Mouse (Mus musculus) right cerebral cortex, adult 18-20 months (tissue): ENCODE data around the gene Otud7a.
"Not testable (repeated sequence)": the region's sequence is repeated elsewhere in the genome, so short reads cannot be mapped to it uniquely, and the experiment has no call there.

ENCODE experiments used
- DNase-seq: peaks from one replicate; pipeline ENCODE4 v3.0.0; 2022; ENCODE audit warnings: mixed read lengths

The Otud7a gene

GRCm38 (mm10) chr7:63559679-63560078 lies 115.1 kb downstream of the Otud7a start:
- DNase-seq, result no peak

DNA sequence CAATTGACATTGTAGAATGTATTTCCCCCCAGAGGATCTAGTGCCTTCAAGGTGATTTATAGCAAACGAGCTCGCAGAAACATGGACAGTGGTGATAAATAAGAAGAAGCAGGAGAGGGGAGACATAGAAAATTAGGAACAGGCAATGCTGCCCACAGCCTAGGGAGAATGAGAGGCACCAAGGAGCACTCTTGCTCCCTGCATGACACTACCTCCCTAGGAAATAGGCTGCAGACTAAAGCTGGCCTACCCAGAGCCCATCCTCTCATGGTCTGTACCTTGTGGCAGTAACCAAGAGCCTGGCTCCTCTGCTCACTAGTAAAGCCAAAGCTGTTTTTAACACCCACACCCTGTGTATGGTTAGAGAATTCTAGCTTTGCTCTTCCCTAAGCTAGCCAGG lies 138.8 kb downstream of the Otud7a start:
- DNase-seq, result no peak

- DNase-seq, result peak; percentile 31
These were observed 141.8 kb downstream of the Otud7a start for GRCm38 (mm10) chr7:63586184-63586870.

GRCm38 (mm10) chr7:63590305-63590704 lies 145.8 kb downstream of the Otud7a start:
- DNase-seq, result no peak

GRCm38 (mm10) chr7:63591322-63591721 lies 146.8 kb downstream of the Otud7a start:
- DNase-seq, result no peak

GRCm38 (mm10) chr7:63592061-63592460 lies 147.5 kb downstream of the Otud7a start:
- DNase-seq, result no peak

DNA sequence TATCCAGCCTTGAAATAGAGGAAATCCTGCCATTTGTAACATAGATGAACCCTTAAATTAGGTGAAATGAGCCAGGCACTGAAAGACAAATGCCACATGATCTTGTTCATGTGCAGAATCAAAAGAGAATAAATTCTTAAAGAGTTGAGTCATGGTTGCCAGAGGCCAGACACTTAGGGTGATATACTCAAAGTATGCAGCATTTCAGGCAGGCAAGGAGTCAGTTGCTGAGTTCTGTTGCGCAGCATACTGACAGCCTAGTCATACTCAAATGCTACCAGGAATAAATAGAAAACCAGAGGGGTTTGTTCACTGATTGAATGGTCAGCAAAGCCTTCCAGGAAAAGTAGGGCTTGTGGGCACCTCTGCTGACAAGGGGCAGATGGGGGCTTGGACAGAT lies 160.3 kb downstream of the Otud7a start:
- DNase-seq, result no peak

- no peak for DNase-seq
These were observed 172.5 kb downstream of the Otud7a start for GRCm38 (mm10) chr7:63617018-63617417.

DNA sequence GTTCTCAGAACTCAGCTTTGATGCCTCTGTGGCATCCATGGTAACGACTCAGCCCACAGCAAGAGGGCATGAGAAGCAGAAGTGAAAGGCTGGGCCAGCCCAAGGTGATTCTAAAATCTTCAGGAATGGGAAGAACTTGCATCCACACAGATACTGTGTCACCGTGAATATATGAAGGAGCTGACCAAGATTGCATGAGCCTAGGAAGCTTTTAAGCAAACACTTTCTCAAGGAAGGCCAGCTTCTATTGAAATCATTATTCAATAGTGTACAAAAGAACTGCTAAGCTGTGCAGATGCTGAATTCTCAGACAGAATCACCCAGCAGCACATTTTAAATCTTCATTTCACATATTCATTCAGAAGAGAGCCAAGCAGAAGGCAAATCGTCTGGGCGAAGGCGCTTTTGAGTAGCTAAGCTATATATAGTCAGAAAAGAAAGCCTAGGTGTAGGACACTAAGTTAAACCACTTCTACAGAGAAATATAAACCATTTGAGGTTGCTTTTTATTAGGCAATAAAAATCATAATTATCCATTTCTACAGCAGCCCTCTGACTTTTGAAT lies 176.3 kb downstream of the Otud7a start:
- DNase-seq, result peak; percentile 16

DNA sequence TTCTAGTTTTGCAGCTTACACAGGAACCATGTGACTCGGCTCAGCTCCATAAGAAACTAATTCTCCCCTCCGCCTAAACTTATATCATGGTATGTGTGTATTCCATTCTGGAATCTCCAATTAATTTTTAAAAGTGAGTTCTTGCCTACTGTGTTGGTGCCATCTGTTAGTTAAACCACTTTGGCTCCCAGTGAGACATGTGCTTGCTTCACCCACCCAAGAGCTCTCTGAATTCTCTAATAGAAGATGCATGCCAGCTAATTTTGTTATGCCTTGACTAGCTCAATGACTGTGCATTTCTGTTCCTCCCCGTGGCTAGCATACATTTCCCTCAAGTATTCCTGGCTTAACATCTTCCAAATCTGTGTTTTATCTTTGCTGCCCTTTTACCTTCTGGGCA lies 193.1 kb downstream of the Otud7a start:
- peak; percentile 32 for DNase-seq

- DNase-seq, result no peak
These were observed 199.5 kb downstream of the Otud7a start for GRCm38 (mm10) chr7:63644002-63644401.

GRCm38 (mm10) chr7:63647136-63647535 lies 202.6 kb downstream of the Otud7a start:
- no peak for DNase-seq

GRCm38 (mm10) chr7:63660261-63660660 lies 215.7 kb downstream of the Otud7a start:
- DNase-seq, result no peak

DNA sequence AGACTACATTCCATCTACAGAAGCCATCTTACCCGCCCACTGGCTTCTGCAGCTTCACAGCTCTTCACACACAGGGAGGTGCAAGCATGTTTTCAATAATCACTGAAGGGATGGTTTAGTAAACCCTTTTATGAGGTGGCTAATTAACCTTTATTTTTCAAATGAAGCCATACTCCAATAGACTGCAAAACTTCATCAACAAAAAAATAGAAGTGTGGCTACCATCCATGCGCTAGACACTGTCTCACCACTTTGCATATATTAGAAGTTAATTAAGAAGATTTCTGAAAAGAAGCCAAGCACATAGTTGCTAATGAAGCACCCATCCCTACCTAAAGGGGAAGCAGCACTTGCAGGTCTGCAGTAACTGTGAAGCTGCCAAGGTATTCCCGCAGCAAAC lies 218.2 kb downstream of the Otud7a start:
- DNase-seq, result no peak

DNA sequence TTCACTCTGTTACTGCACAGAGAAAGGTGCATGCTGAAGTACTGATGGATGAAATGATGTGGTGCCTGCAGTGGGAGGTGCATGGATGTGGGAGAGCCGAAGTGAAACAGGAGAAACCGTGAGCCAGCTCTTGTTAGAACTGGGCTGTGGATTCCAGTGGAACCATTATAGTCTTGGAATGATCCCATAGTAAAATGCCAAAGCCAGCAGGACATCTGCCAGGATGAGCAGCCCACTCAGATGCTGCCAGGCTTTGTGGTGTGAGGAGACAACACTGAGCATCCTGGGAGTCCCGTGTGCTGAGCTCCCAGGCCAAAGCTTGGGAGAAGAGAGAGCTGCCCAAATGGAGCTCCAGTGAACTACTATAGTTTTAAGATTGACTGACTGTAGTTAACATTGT lies 220.9 kb downstream of the Otud7a start:
- peak; percentile 40 for DNase-seq

DNA sequence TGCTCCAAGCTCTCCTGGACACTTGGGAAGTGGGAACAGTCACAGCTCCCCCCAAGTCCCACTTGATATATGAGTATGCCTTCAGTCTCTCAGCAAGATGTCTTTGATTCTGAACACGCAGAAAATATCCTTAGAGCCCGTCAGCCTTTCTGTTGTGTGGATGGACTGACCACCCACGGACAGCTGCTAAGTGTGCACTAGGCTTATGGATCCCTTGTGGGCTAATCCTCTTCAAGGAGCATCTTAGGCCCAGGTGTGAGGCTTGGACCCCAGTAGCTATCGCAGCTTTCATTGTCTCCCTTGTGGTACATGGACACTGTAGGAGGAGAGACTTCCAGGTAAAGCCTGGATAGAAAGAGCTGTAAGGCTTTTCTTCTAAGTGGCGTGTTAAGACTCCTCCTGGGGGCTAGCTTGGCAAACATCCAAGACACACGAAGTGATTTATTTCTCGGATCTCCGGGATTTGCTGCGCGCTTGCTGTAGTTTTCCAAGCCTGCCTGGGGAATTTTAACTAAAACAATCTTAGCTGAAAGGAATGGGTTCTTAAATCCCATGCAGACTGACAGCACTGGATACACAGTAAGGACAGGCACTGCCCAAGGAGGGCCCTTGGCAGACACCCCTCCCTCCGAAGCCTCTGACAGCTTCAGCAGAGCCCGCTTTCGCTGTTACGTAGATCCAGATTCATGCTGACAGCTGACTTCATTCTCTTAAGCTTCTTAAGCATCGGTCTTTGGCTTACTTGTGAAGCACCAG lies 223.6 kb downstream of the Otud7a start:
- peak; percentile 51 for DNase-seq

DNA sequence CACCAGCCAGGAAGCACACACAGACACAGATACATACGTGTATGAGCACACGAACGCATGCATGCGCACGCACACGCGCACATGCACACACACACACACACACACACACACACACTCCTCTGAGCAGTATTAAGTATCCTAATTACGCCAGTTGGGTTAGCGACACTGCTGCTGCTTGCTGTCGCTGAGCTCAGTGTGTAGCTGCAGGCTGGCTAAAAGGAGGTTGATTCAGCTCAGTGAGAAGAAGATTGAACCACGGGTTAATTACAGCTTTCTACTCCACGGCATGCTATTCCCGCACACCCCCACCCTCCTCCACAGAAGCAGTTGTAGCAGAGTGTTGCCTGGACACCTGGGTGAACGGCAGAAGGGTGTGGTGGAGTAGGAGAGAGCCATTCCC lies 224.4 kb downstream of the Otud7a start:
- peak; percentile 73 for DNase-seq

GRCm38 (mm10) chr7:63670911-63671310 lies 226.4 kb downstream of the Otud7a start:
- DNase-seq, result not testable (repeated sequence)

DNA sequence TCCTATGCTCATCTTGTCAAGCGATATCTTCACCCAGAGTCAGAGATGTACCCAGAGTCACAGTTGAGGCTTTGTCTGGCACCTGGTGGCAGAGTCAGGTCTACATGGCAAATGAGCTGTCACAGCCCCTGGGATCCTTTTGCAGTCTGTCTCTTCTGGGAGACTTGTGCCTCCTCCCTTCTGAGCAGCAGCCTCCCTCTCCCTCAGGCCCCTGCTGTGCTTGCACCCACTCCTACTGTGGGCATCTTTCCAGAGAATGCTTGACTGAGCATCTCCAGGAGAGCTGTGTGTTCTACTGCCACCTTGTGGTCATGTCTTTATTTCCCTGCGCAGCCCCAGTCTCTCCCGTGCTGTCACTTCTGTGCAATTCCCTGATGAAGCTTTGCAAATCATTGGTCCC lies 227.4 kb downstream of the Otud7a start:
- DNase-seq, result peak; percentile 91

DNA sequence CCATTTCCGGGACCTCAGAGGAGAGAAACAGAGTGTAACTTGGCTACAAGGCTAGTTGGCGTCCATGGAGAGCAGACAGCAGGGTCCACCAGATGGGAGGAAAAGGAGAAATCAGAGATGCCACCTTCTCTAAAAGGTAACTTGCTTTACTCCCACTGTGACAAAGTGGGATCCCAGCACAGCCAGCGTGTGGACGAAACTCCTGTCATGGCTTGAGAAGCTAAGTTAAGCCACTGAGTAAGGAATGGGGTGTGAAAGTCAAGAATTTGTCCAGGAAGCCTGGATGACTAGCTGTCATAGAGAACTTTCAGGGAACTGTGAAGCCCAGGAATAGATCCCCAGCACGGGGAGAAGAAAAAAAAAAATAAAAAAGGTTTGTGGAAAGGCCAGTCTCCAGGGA lies 232.1 kb downstream of the Otud7a start:
- no peak for DNase-seq

DNA sequence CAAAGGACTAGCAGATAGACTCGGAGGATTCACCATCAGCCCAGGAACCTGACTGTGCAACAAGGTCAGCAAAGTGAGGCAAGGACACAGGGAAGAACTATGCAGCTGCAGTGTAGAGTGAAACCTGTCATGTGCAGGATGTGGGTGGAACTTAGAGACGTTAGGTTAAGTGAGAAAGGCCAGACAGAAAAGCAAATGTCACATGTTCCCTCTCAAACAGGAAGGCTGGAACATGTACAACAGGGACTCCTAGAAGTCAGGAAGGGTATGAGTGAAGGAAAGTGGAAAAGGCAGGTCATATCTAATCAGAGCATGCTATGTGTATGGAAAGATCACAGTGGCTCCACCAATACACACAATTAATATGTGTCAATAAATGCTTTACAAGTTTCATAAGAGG lies 232.6 kb downstream of the Otud7a start:
- DNase-seq, result no peak

GRCm38 (mm10) chr7:63687056-63687455 lies 242.5 kb downstream of the Otud7a start:
- no peak for DNase-seq

- DNase-seq, result peak; percentile 51
These were observed 253.4 kb downstream of the Otud7a start for GRCm38 (mm10) chr7:63697921-63698320.

DNA sequence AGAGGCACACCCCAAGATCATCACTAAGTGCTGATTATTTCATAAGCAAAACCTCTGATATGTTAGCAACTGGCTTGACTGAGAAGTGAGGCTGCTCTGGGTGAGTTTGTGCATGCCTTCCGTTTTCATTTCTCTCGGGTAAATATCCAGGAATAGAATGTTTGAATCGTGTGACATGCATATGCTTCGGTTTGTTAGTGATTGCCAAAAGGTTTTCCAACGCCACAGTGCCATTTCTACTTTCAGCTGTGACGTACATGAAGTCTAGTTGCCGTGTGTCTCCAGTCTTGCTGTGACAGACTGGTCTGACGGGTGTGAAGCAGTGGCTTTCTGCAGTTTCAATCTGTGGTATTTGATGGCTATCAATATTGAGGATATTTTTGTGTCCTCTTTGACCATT lies 273.4 kb downstream of the Otud7a start:
- no peak for DNase-seq
